Mouse (Mus musculus): ENCODE measurements around the gene 4921504E06Rik. TPM values are rescaled to one million over a fixed set of nuclear protein-coding genes. Genes with fewer than 3 reads are reported as not detected.
A peak's percentile ranks its signal among the peaks of the same experiment; 100 is the strongest.

4921504E06Rik gene
- polyA plus RNA-seq, 1 experiment from 2014 or later, result 0.24 TPM

GRCm38 (mm10) chr2:19419686-19420345, 133.9 kb downstream of the 4921504E06Rik start:
- 0 out of 2 replicates have a peak, but pooled peaks have one; percentile 34 for ATAC-seq (ENCODE audit: low FRiP score, low TSS enrichment)
- WGBS, result 72% methylated on average over 1 of the region's 1 CpGs
- Histone ChIP-seq H3K9me3 (ENCODE audit: control insufficient read depth, low read length) (no peaks in the 10 kb centered on the region), H3K27ac (replicated peaks; ENCODE audit: low read depth, low read length) (no peak overlapping the region), H3K4me2 (ENCODE audit: low read length) (no peak overlapping the region), H3K9ac (replicated peaks; ENCODE audit: low read length) (no peak overlapping the region), H3K4me1 (ENCODE audit: control insufficient read depth, insufficient read depth, low read length) (no peaks in the 10 kb centered on the region), H3K27me3 (ENCODE audit: control insufficient read depth, insufficient read depth, low read length) (peaks cover 4% of the 10 kb centered on the region; the same call in 1 of the 2 replicates), H3K36me3 (ENCODE audit: control insufficient read depth, insufficient read depth, low read length) (no peaks in the 10 kb centered on the region), H3K4me3 (replicated peaks; ENCODE audit: low read depth, low read length) (no peak overlapping the region)
- peak; percentile 35 for DNase-seq

GRCm38 (mm10) chr2:19416066-19416465, 137.6 kb downstream of the 4921504E06Rik start:
- Histone ChIP-seq H3K9ac (replicated peaks; ENCODE audit: low read length) (no peak overlapping the region), H3K4me3 (replicated peaks; ENCODE audit: low read depth, low read length) (no peak overlapping the region), H3K27me3 (ENCODE audit: control insufficient read depth, insufficient read depth, low read length) (no peaks in the 10 kb centered on the region; the same call in 1 of the 2 replicates), H3K4me1 (ENCODE audit: control insufficient read depth, insufficient read depth, low read length) (no peaks in the 10 kb centered on the region), H3K36me3 (ENCODE audit: control insufficient read depth, insufficient read depth, low read length) (no peaks in the 10 kb centered on the region), H3K4me2 (ENCODE audit: low read length) (no peak overlapping the region), H3K27ac (replicated peaks; ENCODE audit: low read depth, low read length) (no peak overlapping the region), H3K9me3 (ENCODE audit: control insufficient read depth, low read length) (no peaks in the 10 kb centered on the region)
- ATAC-seq (ENCODE audit: low FRiP score, low TSS enrichment), result no peak
- 76% methylated on average over 6 of the region's 6 CpGs for WGBS
- DNase-seq, result no peak

- H3K9ac ChIP-seq (replicated peaks; ENCODE audit: low read length), result no peak overlapping the region; the same call in 1 of the 2 replicates
- 1% methylated on average over 6 of the region's 6 CpGs for WGBS
- no peaks in the 10 kb centered on the region for H3K36me3 ChIP-seq (ENCODE audit: control insufficient read depth, insufficient read depth, low read length)
- no peaks in the 10 kb centered on the region for H3K4me1 ChIP-seq (ENCODE audit: control insufficient read depth, insufficient read depth, low read length)
- peak; percentile 44; the same call in 1 of the 2 replicates for ATAC-seq (ENCODE audit: low FRiP score, low TSS enrichment)
- H3K27me3 ChIP-seq (ENCODE audit: control insufficient read depth, insufficient read depth, low read length), result no peaks in the 10 kb centered on the region; the same call in 1 of the 2 replicates
- H3K27ac ChIP-seq (replicated peaks; ENCODE audit: low read depth, low read length), result no peak overlapping the region
- no peaks in the 10 kb centered on the region for H3K9me3 ChIP-seq (ENCODE audit: control insufficient read depth, low read length)
- peak overlapping the region; percentile 60 for H3K4me2 ChIP-seq (ENCODE audit: low read length)
- DNase-seq, result peak; percentile 95
- peak overlapping the region; percentile 27 for H3K4me3 ChIP-seq (replicated peaks; ENCODE audit: low read depth, low read length)
Observed at GRCm38 (mm10) chr2:19415063-19415521, 138.6 kb downstream of the 4921504E06Rik start.

- H3K9ac ChIP-seq (replicated peaks; ENCODE audit: low read length), result no peak overlapping the region; the same call in 1 of the 2 replicates
- H3K27me3 ChIP-seq (ENCODE audit: control insufficient read depth, insufficient read depth, low read length), result no peaks in the 10 kb centered on the region; the same call in 1 of the 2 replicates
- H3K36me3 ChIP-seq (ENCODE audit: control insufficient read depth, insufficient read depth, low read length), result no peaks in the 10 kb centered on the region
- H3K9me3 ChIP-seq (ENCODE audit: control insufficient read depth, low read length), result no peaks in the 10 kb centered on the region
- H3K27ac ChIP-seq (replicated peaks; ENCODE audit: low read depth, low read length), result no peak overlapping the region
- H3K4me3 ChIP-seq (replicated peaks; ENCODE audit: low read depth, low read length), result peak overlapping the region; percentile 27
- H3K4me1 ChIP-seq (ENCODE audit: control insufficient read depth, insufficient read depth, low read length), result no peaks in the 10 kb centered on the region
- ATAC-seq (ENCODE audit: low FRiP score, low TSS enrichment) (peak; percentile 66), DNase-seq (peak; percentile 84)
- peak overlapping the region; percentile 60 for H3K4me2 ChIP-seq (ENCODE audit: low read length)
- 22% methylated on average over 19 of the region's 19 CpGs for WGBS
Observed at GRCm38 (mm10) chr2:19414222-19414965, 139.3 kb downstream of the 4921504E06Rik start.

Other genes starting within 250 kb of the 4921504E06Rik start
- 5.8 and 5.9 TPM in 2 replicates for gene Msrb2, start 182.5 kb downstream of the 4921504E06Rik start, polyA plus RNA-seq (2014; fragmentation: Nextera tagmentation; extraction: Ambion mirVana)
- 0.64 and 2.1 TPM in 2 replicates for gene Ptf1a, start 108.3 kb downstream of the 4921504E06Rik start, polyA plus RNA-seq (2014; fragmentation: Nextera tagmentation; extraction: Ambion mirVana)
- gene Otud1, start 103.8 kb upstream of the 4921504E06Rik start, polyA plus RNA-seq (2014; fragmentation: Nextera tagmentation; extraction: Ambion mirVana), result 1.1 and 1.7 TPM in 2 replicates